Mouse (Mus musculus) kidney, adult 9 months (tissue): ENCODE measurements around the gene Timp3.

Experiments used
- DNase-seq: peaks from one replicate; pipeline ENCODE4 v3.0.0; 2022

Gene Timp3

GRCm38 (mm10) chr10:86330993-86331680 is 31.0 kb downstream of the Timp3 start:
- DNase-seq, result no peak

DNA sequence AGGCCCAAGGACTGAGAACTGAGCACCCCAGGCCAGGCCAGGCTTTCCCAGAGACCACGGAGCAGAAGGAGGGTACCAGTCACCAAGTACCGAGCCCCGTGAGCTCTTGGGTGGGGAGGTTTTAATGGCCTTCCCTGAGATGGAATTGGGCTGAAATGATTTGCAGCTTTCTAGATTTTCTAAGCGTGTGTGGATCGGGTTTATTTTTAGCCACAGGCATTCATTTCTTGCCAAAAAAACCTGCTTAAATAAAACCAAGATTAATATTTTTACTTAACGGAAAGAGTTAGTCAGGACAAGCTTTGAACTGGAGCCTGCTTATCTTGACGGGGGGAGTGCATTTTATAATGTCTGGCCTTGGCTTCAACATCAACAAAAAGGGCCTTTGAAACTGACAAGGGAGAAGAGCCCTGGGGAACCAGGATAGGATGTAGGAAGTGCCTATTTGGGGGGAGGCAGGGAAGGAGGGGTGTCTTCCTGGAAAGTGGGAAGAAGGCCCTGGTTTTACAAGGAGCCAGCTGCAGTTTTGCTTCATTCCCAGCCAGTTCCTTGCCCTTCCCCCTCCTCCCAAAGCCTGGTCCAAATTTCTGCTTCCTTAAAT is 31.6 kb downstream of the Timp3 start:
- DNase-seq, result peak; percentile 76

DNA sequence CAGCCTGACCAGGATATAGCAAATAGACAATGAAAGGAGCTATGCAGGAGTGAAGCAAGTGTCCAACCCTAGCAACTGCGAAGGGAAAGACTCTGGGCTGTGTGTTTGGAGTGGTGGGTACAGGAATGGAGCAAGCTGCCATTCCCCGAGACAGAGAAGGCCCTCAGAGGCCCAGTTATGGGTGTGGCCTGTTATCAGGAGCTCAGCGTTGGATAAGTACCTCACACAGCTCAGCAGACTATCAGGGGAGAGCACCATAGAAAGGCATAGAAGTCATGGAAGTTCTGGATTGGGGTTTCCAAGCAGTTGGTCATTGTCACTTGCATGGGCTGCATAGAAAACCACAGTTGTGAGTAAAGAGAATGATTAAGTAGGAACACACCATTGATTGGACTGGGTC is 32.8 kb downstream of the Timp3 start:
- no peak for DNase-seq

DNA sequence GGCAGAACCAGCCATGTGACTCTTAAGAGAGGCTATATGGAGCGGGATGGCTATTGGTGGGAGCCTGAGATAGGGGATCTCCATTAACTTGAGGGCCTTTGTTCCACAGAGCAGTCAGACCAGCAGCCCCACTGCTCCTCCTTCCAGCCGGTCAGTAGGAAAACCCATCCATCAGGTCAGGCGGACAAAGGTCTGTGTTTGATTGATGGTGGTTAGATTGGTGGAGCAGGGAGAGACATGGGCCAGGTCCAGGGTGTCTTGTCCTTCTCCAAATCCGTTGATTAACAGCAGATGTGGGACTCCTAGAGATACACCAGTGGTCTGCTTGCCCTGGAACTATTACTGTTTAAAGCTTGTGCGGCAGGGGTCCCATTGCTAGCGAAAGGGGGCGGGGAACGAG is 34.4 kb downstream of the Timp3 start:
- DNase-seq, result no peak

GRCm38 (mm10) chr10:86336506-86336905 is 36.3 kb downstream of the Timp3 start:
- no peak for DNase-seq

GRCm38 (mm10) chr10:86337239-86337638 is 37.1 kb downstream of the Timp3 start:
- no peak for DNase-seq

DNA sequence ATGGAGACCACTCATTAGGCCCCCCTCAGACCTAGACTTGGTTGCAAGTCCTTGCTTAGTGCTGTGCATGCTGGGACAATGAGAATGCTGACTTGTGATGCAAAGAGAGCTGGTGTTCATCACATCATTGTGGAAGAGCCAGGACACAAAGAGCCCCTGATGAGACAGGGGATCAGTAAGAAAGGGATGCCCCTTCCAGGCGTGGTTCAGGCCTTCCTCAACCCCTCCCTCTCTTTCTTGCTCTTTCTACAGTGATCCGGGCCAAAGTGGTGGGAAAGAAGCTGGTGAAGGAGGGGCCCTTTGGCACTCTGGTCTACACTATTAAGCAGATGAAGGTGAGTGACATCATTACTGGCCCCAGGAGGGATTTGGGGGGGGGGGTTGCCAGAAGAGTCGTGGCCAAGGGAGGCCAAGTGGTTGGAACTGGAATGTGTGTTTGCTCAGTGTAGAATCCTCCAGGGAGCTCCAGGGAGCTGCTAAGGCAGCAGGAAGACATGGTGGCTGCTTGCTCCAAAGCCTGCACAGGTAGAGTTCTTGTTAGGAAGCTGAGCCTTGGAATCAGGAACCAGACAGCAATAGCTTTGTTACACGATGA is 38.0 kb downstream of the Timp3 start:
- DNase-seq, result no peak

GRCm38 (mm10) chr10:86339121-86339520 is 38.9 kb downstream of the Timp3 start:
- DNase-seq, result no peak

DNA sequence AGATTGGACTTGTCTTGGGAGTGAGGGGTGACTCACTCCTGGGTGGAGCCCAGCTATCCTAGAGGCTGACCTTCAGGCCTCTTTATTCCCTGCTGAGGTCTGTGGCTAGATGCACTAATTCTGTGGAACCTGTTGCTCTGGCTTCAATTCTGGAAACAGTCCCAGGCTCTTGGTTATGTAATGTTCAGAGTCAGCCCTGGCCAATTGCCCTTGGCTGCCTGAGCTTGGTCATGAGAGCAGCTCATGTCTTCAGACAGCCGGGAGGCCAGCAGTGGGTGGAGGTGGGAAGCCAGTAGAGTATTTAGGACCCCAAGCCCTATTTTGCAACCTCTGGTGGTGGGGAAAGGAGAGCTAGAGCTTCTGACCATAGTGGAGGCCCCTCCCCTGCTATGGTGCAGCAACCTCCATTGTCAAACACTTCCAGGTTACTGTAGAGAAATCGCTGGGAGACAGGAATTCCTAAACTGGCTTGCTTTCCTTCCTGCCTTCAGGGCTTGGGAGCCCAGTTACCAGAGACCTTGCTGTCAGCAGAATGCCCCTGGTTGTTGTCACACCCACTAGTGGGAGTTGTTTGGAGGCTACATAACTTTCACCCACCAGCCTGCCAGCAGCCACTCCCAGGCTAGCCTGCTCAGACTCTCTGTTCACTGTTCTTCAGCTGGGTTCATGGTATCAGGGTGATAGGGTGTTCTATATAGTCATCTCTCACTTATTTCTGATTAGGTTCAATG is 39.6 kb downstream of the Timp3 start:
- peak; percentile 99 for DNase-seq

GRCm38 (mm10) chr10:86340421-86340820 is 40.2 kb downstream of the Timp3 start:
- no peak for DNase-seq

GRCm38 (mm10) chr10:86340991-86341527 is 40.9 kb downstream of the Timp3 start:
- DNase-seq, result peak; percentile 54

GRCm38 (mm10) chr10:86341589-86341988 is 41.4 kb downstream of the Timp3 start:
- peak; percentile 88 for DNase-seq

- DNase-seq, result peak; percentile 33
These were observed 42.0 kb downstream of the Timp3 start for GRCm38 (mm10) chr10:86342151-86342550.

- DNase-seq, result peak; percentile 30
These were observed 42.5 kb downstream of the Timp3 start for GRCm38 (mm10) chr10:86342713-86343112.

DNA sequence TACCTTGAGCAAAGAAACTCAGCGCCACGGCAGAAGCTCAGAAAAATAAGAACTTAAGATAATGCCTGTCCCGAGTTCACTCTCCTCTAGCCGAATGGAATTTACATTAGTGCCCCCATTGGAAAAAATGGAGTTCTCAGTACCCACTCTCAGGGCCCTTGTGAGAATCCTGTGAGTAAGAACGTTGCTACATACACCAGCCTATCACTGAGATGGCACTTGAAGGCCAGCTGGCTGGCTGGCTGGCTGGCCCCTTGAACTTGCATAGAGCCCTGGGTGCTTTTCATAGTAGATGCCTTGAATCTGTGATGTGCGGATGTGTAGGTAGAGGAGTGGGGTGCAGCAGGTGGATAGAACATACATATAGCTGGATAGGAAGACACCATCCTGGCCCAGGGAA is 43.2 kb downstream of the Timp3 start:
- DNase-seq, result no peak

GRCm38 (mm10) chr10:86343931-86344330 is 43.8 kb downstream of the Timp3 start:
- DNase-seq, result no peak

DNA sequence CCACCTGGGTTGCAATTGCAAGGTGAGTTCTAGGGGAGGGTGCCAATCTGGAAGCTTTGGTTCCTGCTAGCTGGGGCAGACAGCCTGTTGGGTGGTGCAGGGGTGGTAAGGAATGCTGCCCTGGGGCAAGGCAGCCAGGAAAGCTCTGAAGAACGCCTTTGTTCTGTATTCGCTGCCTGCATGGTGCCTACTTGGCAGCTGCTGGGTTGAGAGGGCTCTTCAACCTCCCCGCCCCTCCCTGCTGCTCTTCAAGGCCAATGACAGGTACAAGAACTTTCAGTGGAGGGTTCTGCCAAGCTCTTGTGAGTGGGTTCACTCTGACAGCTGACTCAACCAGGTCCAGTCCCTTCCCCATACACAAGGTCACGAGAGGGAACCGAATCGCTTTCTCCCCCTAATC is 44.5 kb downstream of the Timp3 start:
- DNase-seq, result peak; percentile 52

GRCm38 (mm10) chr10:86345645-86346044 is 45.5 kb downstream of the Timp3 start:
- DNase-seq, result no peak

DNA sequence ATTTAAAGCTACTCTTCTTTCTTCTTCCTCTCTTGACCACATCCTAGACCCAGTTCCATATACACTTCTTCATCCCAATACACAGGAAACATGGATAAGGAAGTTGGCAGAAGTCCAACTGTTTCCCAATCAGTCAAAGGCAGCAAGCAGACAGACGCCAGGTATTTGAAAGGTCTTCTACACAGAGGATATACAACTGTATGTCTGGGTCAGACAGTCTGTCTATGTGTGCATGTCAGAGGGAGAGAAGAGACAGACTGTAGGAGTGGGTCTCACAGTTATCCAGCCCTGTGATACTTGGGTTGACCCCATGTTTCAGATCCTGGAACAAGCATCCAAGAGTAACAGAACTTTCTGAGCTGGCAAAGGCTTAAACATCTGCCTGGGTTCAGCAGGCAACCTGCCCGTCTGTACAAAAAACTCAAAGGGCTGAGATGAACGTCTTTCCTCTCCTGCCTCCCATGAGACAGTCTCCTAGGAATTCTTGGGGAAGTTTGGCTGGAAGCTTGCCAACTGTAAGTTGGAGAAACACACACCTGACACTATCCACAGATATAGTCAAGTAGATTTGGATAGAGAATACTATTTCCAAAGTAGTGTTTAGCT is 46.2 kb downstream of the Timp3 start:
- DNase-seq, result peak; percentile 35

GRCm38 (mm10) chr10:86351287-86351686 is 51.1 kb downstream of the Timp3 start:
- DNase-seq, result peak; percentile 44

- no peak for DNase-seq
These were observed 52.3 kb downstream of the Timp3 start for GRCm38 (mm10) chr10:86352521-86352920.

DNA sequence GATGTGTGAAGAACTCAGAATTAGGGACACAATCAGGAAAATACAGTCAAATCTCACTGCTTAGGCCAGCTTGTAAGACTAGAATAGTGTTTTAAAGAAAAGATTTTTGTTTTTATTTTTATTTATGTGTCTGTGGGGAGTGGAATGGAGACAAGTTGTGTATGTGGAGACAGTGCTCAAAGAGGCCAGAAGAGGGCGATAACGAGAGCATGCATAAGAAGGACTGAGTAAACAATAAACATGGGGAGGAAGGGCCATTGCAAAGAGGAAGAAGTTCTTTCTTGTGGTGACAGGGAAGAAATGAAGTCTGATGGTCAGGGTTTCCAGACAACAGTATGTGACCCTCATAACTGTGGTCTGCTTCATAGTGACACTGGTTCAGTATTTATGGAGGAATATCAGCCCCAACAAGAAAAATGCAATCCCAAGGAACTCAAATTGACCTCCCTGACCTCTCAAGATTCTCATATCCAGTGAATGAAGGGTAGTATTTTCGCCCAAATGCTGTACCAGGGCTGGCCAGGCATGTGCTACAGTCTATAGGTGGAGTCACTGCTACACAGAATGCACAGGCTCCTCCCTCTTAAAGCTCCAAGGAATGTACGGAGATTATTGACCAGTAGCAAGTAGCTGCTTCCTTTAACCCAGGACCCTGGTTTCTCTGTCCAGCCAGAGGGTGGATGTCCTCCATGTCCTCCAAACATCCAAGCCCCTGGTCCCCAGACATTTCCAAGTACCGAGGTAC is 56.8 kb downstream of the Timp3 start:
- peak; percentile 77 for DNase-seq
